Mouse (Mus musculus) hindbrain, postnatal 0 days (tissue): ENCODE results near the gene Epn2. TPM values are rescaled to one million over a fixed set of nuclear protein-coding genes. Genes with fewer than 3 reads are reported as not detected.

Experiments
- ATAC-seq: fragments of 200-750 bp; cut with Nextera tagmentation; 2 replicates; pipeline ENCODE4 v1.8.0; 2017; ENCODE audit warnings: mild to moderate bottlenecking, moderate TSS enrichment, moderate library complexity
- DNase-seq: peaks from one replicate; pipeline ENCODE4 v3.0.0-alpha.2; 2015; ENCODE audit warnings: low spot score
- H3K27ac ChIP-seq: fragments of 300-500 bp; sonication (generic); 2 replicates; pipeline ENCODE4 v1.5.1; 2014; ENCODE audit warnings: mild to moderate bottlenecking
- H3K27me3 ChIP-seq: fragments of 300-500 bp; sonication (generic); 2 replicates; pipeline ENCODE4 v1.6.1; 2014; ENCODE audit warnings: low read length, mixed read lengths; ENCODE audit not compliant: insufficient read depth
- H3K36me3 ChIP-seq: fragments of 300-500 bp; sonication (generic); 2 replicates; pipeline ENCODE4 v1.6.1; 2014; ENCODE audit warnings: low read length, mixed read lengths; ENCODE audit not compliant: insufficient read depth
- H3K4me1 ChIP-seq: fragments of 300-500 bp; sonication (generic); 2 replicates; pipeline ENCODE4 v1.6.1; 2014; ENCODE audit warnings: antibody characterized with exemption, low read length, mixed read lengths; ENCODE audit not compliant: insufficient read depth
- H3K4me2 ChIP-seq: fragments of 300-500 bp; sonication (generic); 2 replicates; pipeline ENCODE4 v1.6.1; 2014; ENCODE audit warnings: low read depth, mild to moderate bottlenecking, low read length, moderate library complexity, mixed read lengths
- H3K4me3 ChIP-seq: fragments of 300-500 bp; sonication (generic); 2 replicates; pipeline ENCODE4 v1.5.1; 2014; ENCODE audit warnings: low read length
- H3K9ac ChIP-seq: fragments of 300-500 bp; sonication (generic); replicated peaks from 2 replicates; pipeline ENCODE4 v1.6.1; 2014; ENCODE audit warnings: mild to moderate bottlenecking, low read length, moderate library complexity, mixed read lengths
- H3K9me3 ChIP-seq: fragments of 300-500 bp; sonication (generic); 2 replicates; pipeline ENCODE4 v1.6.1; 2016; ENCODE audit warnings: low read length, mixed read lengths
- CTCF ChIP-seq: IDR thresholded peaks from 2 replicates; pipeline ENCODE4 v1.5.1; 2016; ENCODE audit warnings: antibody characterized with exemption, control low read depth, low read depth
- WGBS: fragments of 180-500 bp; shearing (Covaris S2); extraction: QIAGEN DNeasy Blood & Tissue Kit; methylation state at CpG from one replicate; pipeline ENCODE4 v1.1.7; 2014; 5-methylcytosine and 5-hydroxymethylcytosine counted together
- polyA plus RNA-seq: library from polyadenylated mRNA; unstranded; fragments of >200 nt; fragmentation: Nextera tagmentation; extraction: Ambion mirVana; gene quantifications from 2 replicates; pipeline ENCODE4 v1.2.1, GENCODE M21; 2015
- total RNA-seq: library from RNA; depleted of rRNA; stranded (reverse); fragments of >200 nt; gene quantifications from 2 replicates; pipeline ENCODE4 v1.2.3, GENCODE M21; 2014

Epn2 gene
- total and polyA plus RNA-seq, 2 experiments from 2014 or later, result 56.1 to 84.2 TPM

GRCm38 (mm10) chr11:61483226-61483845 is 96.2 kb downstream of the Epn2 start:
- H3K4me1 ChIP-seq, result peaks cover 14% of the 10 kb centered on the region; the same call in 1 of the 2 replicates
- 60% methylated on average over 13 of the region's 13 CpGs for WGBS
- peak; percentile 46 for DNase-seq

GRCm38 (mm10) chr11:61481239-61482090 is 98.0 kb downstream of the Epn2 start:
- DNase-seq (peak; percentile 61), ATAC-seq (peak; percentile 27; the same call in 1 of the 2 replicates)
- Histone ChIP-seq H3K9me3 (no peaks in the 10 kb centered on the region), H3K4me2 (no peak overlapping the region), H3K9ac (no peak overlapping the region), H3K36me3 (no peaks in the 10 kb centered on the region), H3K27me3 (no peaks in the 10 kb centered on the region), H3K27ac (no peak overlapping the region), H3K4me3 (no peak overlapping the region), H3K4me1 (peaks cover 14% of the 10 kb centered on the region; the same call in 1 of the 2 replicates)
- TF ChIP-seq CTCF, result no peak
- WGBS, result 57% methylated on average over 9 of the region's 9 CpGs

More at GRCm38 (mm10) chr11:61483226-61483845, 96.2 kb downstream of the Epn2 start:
- Histone ChIP-seq H3K27me3 (no peaks in the 10 kb centered on the region), H3K4me3 (no peak overlapping the region), H3K36me3 (peaks cover 2% of the 10 kb centered on the region; the same call in 1 of the 2 replicates), H3K4me2 (no peak overlapping the region), H3K9me3 (no peaks in the 10 kb centered on the region), H3K9ac (no peak overlapping the region), H3K27ac (no peak overlapping the region)
- TF ChIP-seq CTCF, result no peak
- no peak for ATAC-seq

- WGBS, result 90% methylated on average over 4 of the region's 4 CpGs
- Histone ChIP-seq H3K27me3 (no peaks in the 10 kb centered on the region), H3K27ac (no peak overlapping the region), H3K9ac (no peak overlapping the region), H3K4me2 (no peak overlapping the region), H3K9me3 (no peaks in the 10 kb centered on the region), H3K4me3 (no peak overlapping the region), H3K4me1 (0 out of 2 replicates have a peak, but pooled peaks cover 7% of the 10 kb centered on the region), H3K36me3 (no peaks in the 10 kb centered on the region)
- TF ChIP-seq CTCF, result no peak
- no peak for ATAC-seq
- DNase-seq, result no peak
These were observed 100.7 kb downstream of the Epn2 start for GRCm38 (mm10) chr11:61478788-61479187.

GRCm38 (mm10) chr11:61477566-61478508 is 101.7 kb downstream of the Epn2 start:
- TF ChIP-seq CTCF, result no peak
- H3K4me3 ChIP-seq, result no peak overlapping the region

GRCm38 (mm10) chr11:61476786-61477382 is 102.6 kb downstream of the Epn2 start:
- TF ChIP-seq CTCF, result no peak
- WGBS, result 45% methylated on average over 12 of the region's 12 CpGs
- 0 out of 2 replicates have a peak, but pooled peaks cover 3% of the 10 kb centered on the region for H3K4me1 ChIP-seq
- DNase-seq (peak; percentile 60), ATAC-seq (0 out of 2 replicates have a peak, but pooled peaks have one; percentile 49)
- H3K27me3 ChIP-seq, result no peaks in the 10 kb centered on the region
- H3K4me3 ChIP-seq, result peak overlapping the region; percentile 13; the same call in 1 of the 2 replicates
- H3K27ac ChIP-seq, result peak overlapping the region; percentile 41; the same call in 1 of the 2 replicates
- H3K9me3 ChIP-seq, result no peaks in the 10 kb centered on the region
- no peak overlapping the region for H3K9ac ChIP-seq
- peak overlapping the region; percentile 41 for H3K4me2 ChIP-seq
- no peaks in the 10 kb centered on the region for H3K36me3 ChIP-seq

More at GRCm38 (mm10) chr11:61477566-61478508, 101.7 kb downstream of the Epn2 start:
- no peak overlapping the region for H3K9ac ChIP-seq
- H3K4me1 ChIP-seq, result 0 out of 2 replicates have a peak, but pooled peaks cover 3% of the 10 kb centered on the region
- no peaks in the 10 kb centered on the region for H3K9me3 ChIP-seq
- peak overlapping the region; percentile 41; the same call in 1 of the 2 replicates for H3K4me2 ChIP-seq
- no peak for ATAC-seq
- peak overlapping the region; percentile 41; the same call in 1 of the 2 replicates for H3K27ac ChIP-seq
- no peak for DNase-seq
- H3K36me3 ChIP-seq, result no peaks in the 10 kb centered on the region
- no peaks in the 10 kb centered on the region for H3K27me3 ChIP-seq
- 44% methylated on average over 17 of the region's 17 CpGs for WGBS
